Mouse (Mus musculus) adrenal gland, postnatal 14 days (tissue): ENCODE measurements around the gene Mef2b. TPM values are rescaled to one million over a fixed set of nuclear protein-coding genes. Genes with fewer than 3 reads are reported as not detected.

Source experiments
- DNase-seq: peaks from one replicate; pipeline ENCODE4 v3.0.0; 2021; ENCODE audit warnings: mixed read lengths
- total RNA-seq: library from RNA; stranded (reverse); gene quantifications from 2 replicates; pipeline ENCODE4 v1.2.3, GENCODE M21; 2021

The Mef2b gene
- total RNA-seq, 1 experiment from 2014 or later: 0.56 TPM

- no peak for DNase-seq
These were observed 5.4 kb upstream of the Mef2b start for GRCm38 (mm10) chr8:70134086-70134485.

- DNase-seq: no peak
These were observed 4.6 kb upstream of the Mef2b start for GRCm38 (mm10) chr8:70134931-70135330.

- DNase-seq: no peak
These were observed 2.9 kb upstream of the Mef2b start for GRCm38 (mm10) chr8:70136591-70136990.

- DNase-seq: no peak
These were observed 1.6 kb upstream of the Mef2b start for GRCm38 (mm10) chr8:70137890-70138289.

GRCm38 (mm10) chr8:70139981-70140380 lies 470 bp downstream of the Mef2b start:
- DNase-seq: no peak

GRCm38 (mm10) chr8:70147678-70148607 lies 8.4 kb downstream of the Mef2b start:
- DNase-seq: no peak

GRCm38 (mm10) chr8:70150158-70150557 lies 10.6 kb downstream of the Mef2b start:
- DNase-seq: no peak

- peak; percentile 86 for DNase-seq
These were observed 13.2 kb downstream of the Mef2b start for GRCm38 (mm10) chr8:70152537-70153257.

- no peak for DNase-seq
These were observed 17.8 kb downstream of the Mef2b start for GRCm38 (mm10) chr8:70157240-70157800.

- peak; percentile 78 for DNase-seq
These were observed 18.8 kb downstream of the Mef2b start for GRCm38 (mm10) chr8:70158069-70158853.

GRCm38 (mm10) chr8:70159211-70159610 lies 19.7 kb downstream of the Mef2b start:
- DNase-seq: no peak

- DNase-seq: no peak
These were observed 20.5 kb downstream of the Mef2b start for GRCm38 (mm10) chr8:70160015-70160414.

GRCm38 (mm10) chr8:70163316-70163715 lies 23.8 kb downstream of the Mef2b start:
- DNase-seq: no peak

GRCm38 (mm10) chr8:70166504-70167110 lies 27.1 kb downstream of the Mef2b start:
- DNase-seq: peak; percentile 86

- no peak for DNase-seq
These were observed 30.6 kb downstream of the Mef2b start for GRCm38 (mm10) chr8:70170116-70170515.

GRCm38 (mm10) chr8:70170748-70171147 lies 31.2 kb downstream of the Mef2b start:
- no peak for DNase-seq

- no peak for DNase-seq
These were observed 31.7 kb downstream of the Mef2b start for GRCm38 (mm10) chr8:70171240-70171639.

- DNase-seq: peak; percentile 95
These were observed 32.7 kb downstream of the Mef2b start, which contains the start of gene Tmem161a for GRCm38 (mm10) chr8:70172043-70172681. Tmem161a (plus strand) TSS chr8:70172356.

GRCm38 (mm10) chr8:70173320-70173719 lies 33.8 kb downstream of the Mef2b start:
- DNase-seq: no peak

GRCm38 (mm10) chr8:70174079-70174478 lies 34.6 kb downstream of the Mef2b start:
- DNase-seq: no peak

- DNase-seq: no peak
These were observed 38.7 kb downstream of the Mef2b start for GRCm38 (mm10) chr8:70178231-70178630.
